Mouse (Mus musculus) heart, adult 2 months (tissue): ENCODE results near the gene Tmem138.
A peak's percentile ranks its signal among the peaks of the same experiment; 100 is the strongest.

Experiments
- EP300 ChIP-seq: fragments of 200-500 bp; IDR thresholded peaks from 2 replicates; pipeline ENCODE4 v1.6.1; 2011; ENCODE audit warnings: low read depth, low read length, control low read depth; ENCODE audit not compliant: insufficient read depth
- POLR2A ChIP-seq: fragments of 200-500 bp; IDR thresholded peaks from 2 replicates; pipeline ENCODE4 v1.6.1; 2011; ENCODE audit warnings: mild to moderate bottlenecking, low read depth, low read length, control low read depth; ENCODE audit not compliant: insufficient read depth

DNA sequence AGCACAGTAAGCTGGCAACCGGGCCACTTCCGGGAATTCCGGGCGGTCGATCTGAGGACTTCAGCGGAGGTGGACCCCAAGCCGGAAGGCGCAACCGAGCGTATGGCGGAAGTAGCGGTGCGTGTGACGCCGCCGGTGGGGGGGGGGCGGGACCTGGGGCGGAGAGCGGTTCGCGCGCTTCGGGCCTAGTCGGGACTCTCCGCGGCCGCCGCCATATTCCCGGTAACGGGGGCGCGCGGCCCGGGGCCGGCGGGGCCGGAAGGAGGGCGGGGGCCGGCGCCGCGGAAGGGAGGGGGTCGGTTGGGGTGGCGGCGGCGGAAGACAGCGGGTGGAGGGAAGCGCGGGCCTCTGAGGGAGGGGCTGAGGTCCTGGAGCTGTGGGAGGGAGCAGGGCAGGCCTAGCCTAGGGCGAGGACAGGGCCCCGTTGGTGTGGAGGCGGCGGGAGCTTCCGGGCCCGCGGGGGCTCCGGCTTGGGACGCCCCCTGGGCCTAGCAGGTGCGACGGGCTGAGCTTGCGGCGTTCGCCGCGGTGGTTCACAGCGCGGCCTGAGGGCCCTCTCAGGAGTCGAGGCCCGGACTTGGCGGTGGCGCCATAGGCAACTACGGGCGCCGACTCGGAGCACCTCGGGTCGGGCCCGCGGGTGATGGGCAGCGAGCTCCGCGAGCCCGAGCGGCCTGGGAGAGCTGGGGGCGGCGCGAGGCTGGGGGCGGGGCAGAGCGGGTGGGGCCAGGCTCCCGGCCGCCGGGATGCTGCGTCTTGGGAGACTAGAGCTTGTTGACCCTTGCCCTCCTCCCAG is 51.9 kb downstream of the Tmem138 start, which contains the start of gene Cpsf7:
- peak; percentile 73; the same call in 1 of the 2 replicates for TF ChIP-seq POLR2A
- TF ChIP-seq EP300: 0 out of 2 replicates have a peak, but pooled peaks have one; percentile 48
